8 mouse cellular contexts compared by ENCODE assay signal in genomic region chr19:5811771-5812504, GRCm38 (mm10). TPM values are rescaled to one million over a fixed set of nuclear protein-coding genes. Genes with fewer than 3 reads are reported as not detected.
DNase-seq lines count a peak whose midpoint lies in the region; ATAC-seq lines count a peak whose summit lies in the region.

No protein-coding gene starts in this region.

- peaks cover 38% of the 10 kb centered on the region for H3K4me1 ChIP-seq in hindbrain, embryonic 14.5 days (replicated peaks; ENCODE audit: control insufficient read depth, insufficient read depth, low read length)
- H3K4me1 ChIP-seq in stomach, embryonic 16.5 days (ENCODE audit: control insufficient read depth, insufficient read depth, low read length): peaks cover 45% of the 10 kb centered on the region

- peak; percentile 75 for DNase-seq in ZHBTc4 (ENCODE audit: low read depth, low spot score)
- DNase-seq in cerebellum, postnatal 14 days: peak; percentile 79 to 82
- peak; percentile 91 to 95 for DNase-seq in frontal cortex, postnatal 36 days (ENCODE audit: low spot score in 2 of 2)
- peak; percentile 83 for DNase-seq in hindbrain, embryonic 14.5 days (ENCODE audit: low spot score)
- peak; percentile 50 to 60 for DNase-seq in layer of hippocampus, postnatal 25 days (ENCODE audit: extremely low spot score in 1 of 2, low spot score in 1 of 2)

- H3K9ac ChIP-seq in hindbrain, embryonic 14.5 days: 0 out of 2 replicates have a peak overlapping the region, but pooled peaks have one; percentile 36
- H3K9ac ChIP-seq in stomach, embryonic 16.5 days (ENCODE audit: low read length): 0 out of 2 replicates have a peak overlapping the region, but pooled peaks have one; percentile 20

- no peak overlapping the region for H3K4me3 ChIP-seq in hindbrain, embryonic 14.5 days (replicated peaks; ENCODE audit: low read length)
- H3K4me3 ChIP-seq in macrophage (ENCODE audit: inconsistent target): no peak overlapping the region
- no peak overlapping the region for H3K4me3 ChIP-seq in stomach, embryonic 16.5 days (replicated peaks; ENCODE audit: low read length)

- peak; percentile 96 for ATAC-seq in hindbrain, embryonic 14.5 days (ENCODE audit: low FRiP score)
- peak; percentile 83 for ATAC-seq in stomach, embryonic 16.5 days (ENCODE audit: insufficient read depth, low FRiP score)
- no peak for ATAC-seq in inflammation-experienced regulatory T-cells, adult 6 months

- no peaks in the 10 kb centered on the region for H3K9me3 ChIP-seq in hindbrain, embryonic 14.5 days (ENCODE audit: control insufficient read depth, low read length)
- no peaks in the 10 kb centered on the region for H3K9me3 ChIP-seq in stomach, embryonic 16.5 days (replicated peaks; ENCODE audit: control insufficient read depth, low read length)

- WGBS in hindbrain, embryonic 14.5 days: 33% methylated on average over 7 of the region's 7 CpGs
- 69% methylated on average over 6 of the region's 7 CpGs for WGBS in macrophage (ENCODE audit: missing documents)
- 44% methylated on average over 7 of the region's 7 CpGs for WGBS in stomach, embryonic 16.5 days

- peaks cover 9% of the 10 kb centered on the region; the same call in 1 of the 2 replicates for H3K79me2 ChIP-seq in macrophage (ENCODE audit: inconsistent target)

- no peaks in the 10 kb centered on the region for H3K27me3 ChIP-seq in hindbrain, embryonic 14.5 days (ENCODE audit: control insufficient read depth, insufficient read depth, low read length)
- no peaks in the 10 kb centered on the region for H3K27me3 ChIP-seq in stomach, embryonic 16.5 days (ENCODE audit: control insufficient read depth, insufficient read depth, low read length)

- peak overlapping the region; percentile 36 for H3K4me2 ChIP-seq in hindbrain, embryonic 14.5 days (replicated peaks)
- peak overlapping the region; percentile 27; the same call in 1 of the 2 replicates for H3K4me2 ChIP-seq in stomach, embryonic 16.5 days (ENCODE audit: low read depth, low read length)

- H3K27ac ChIP-seq in hindbrain, embryonic 14.5 days: peak overlapping the region; percentile 96
- H3K27ac ChIP-seq in macrophage: peak overlapping the region; percentile 82
- peak overlapping the region; percentile 95 for H3K27ac ChIP-seq in stomach, embryonic 16.5 days (ENCODE audit: low read length)

- H3K36me3 ChIP-seq in hindbrain, embryonic 14.5 days (replicated peaks; ENCODE audit: control insufficient read depth, insufficient read depth): no peaks in the 10 kb centered on the region
- H3K36me3 ChIP-seq in macrophage (ENCODE audit: inconsistent target): no peaks in the 10 kb centered on the region
- no peaks in the 10 kb centered on the region for H3K36me3 ChIP-seq in stomach, embryonic 16.5 days (ENCODE audit: control insufficient read depth, insufficient read depth, low read length)

RNA-seq across cellular contexts. Expression of gene Scyl1, which starts 40.7 kb away (rescaled TPM):
- 73.5 and 76.7 TPM in 2 replicates for polyA plus RNA-seq in hindbrain, embryonic 14.5 days (2014; fragmentation: Nextera tagmentation; extraction: Ambion mirVana)
- total RNA-seq in layer of hippocampus, postnatal 25 days (2021): 10 to 100 TPM; 68.6 to 71.8 TPM
- total RNA-seq in macrophage (2018; cell fraction: chromatin; rRNA removed): 100 to 1,000 TPM in 7 of 26 experiments, 10 to 100 TPM in 19; 63.9 to 148 (median 86.2) TPM
- 10 to 100 TPM; 31.6 to 62.4 (median 45.0) TPM for total RNA-seq in macrophage (2018; cell fraction: cytosol; rRNA removed)
- total RNA-seq in macrophage (2018; cell fraction: nucleus; rRNA removed): 100 to 1,000 TPM in 4 of 26 experiments, 10 to 100 TPM in 22; 42.7 to 104 (median 71.0) TPM
- 46.2 to 54.8 TPM (median 52.4 TPM) in 3 replicates for polyA plus RNA-seq in macrophage (2018)
- polyA plus RNA-seq in stomach, embryonic 16.5 days (2015; fragmentation: Nextera tagmentation; extraction: Ambion mirVana): 66.3 and 67.8 TPM in 2 replicates
- polyA plus RNA-seq in inflammation-experienced regulatory T-cells, adult 6 months (2017; shearing (Covaris generic)): 10 to 100 TPM; 14.2 to 19.5 (median 15.4) TPM
